Mouse (Mus musculus): ENCODE data around the gene Gcg. TPM values are rescaled to one million over a fixed set of nuclear protein-coding genes. Genes with fewer than 3 reads are reported as not detected.

Gcg gene
- polyA plus RNA-seq, 1 experiment, result not detected

GRCm38 (mm10) chr2:62449692-62450346, 33.6 kb downstream of the Gcg start:
- TF ChIP-seq MYOG (IDR thresholded peaks at IDR 0.05; ENCODE audit: control insufficient read depth in 1 of 3, insufficient read depth in 1 of 3, insufficient read length in 2 of 3, low read depth in 2 of 3), result no peak
- H3K4me2 ChIP-seq (ENCODE audit: low read depth), result peak overlapping the region; percentile 67
- no peak overlapping the region for H3ac ChIP-seq (ENCODE audit: control insufficient read depth, insufficient read length)
- H3K79me2 ChIP-seq (ENCODE audit: control insufficient read depth, insufficient read depth), result no peaks in the 10 kb centered on the region
- H3K27me3 ChIP-seq (ENCODE audit: control insufficient read depth, insufficient read depth, insufficient read length), result no peaks in the 10 kb centered on the region
- H3K36me3 ChIP-seq (ENCODE audit: control insufficient read depth, insufficient read depth), result no peaks in the 10 kb centered on the region
- H3K4me3 ChIP-seq, result peak overlapping the region; percentile 1

- no peak overlapping the region for H3K4me2 ChIP-seq (ENCODE audit: low read depth)
- no peaks in the 10 kb centered on the region for H3K79me2 ChIP-seq (ENCODE audit: control insufficient read depth, insufficient read depth)
- TF ChIP-seq USF1 (IDR thresholded peaks at IDR 0.05; ENCODE audit: low read depth) (no peak), SRF (IDR thresholded peaks at IDR 0.05; ENCODE audit: control insufficient read depth, insufficient read length, low read depth) (no peak), TCF12 (IDR thresholded peaks at IDR 0.05; ENCODE audit: insufficient read depth, poor library complexity, severe bottlenecking) (no peak), REST (IDR thresholded peaks at IDR 0.05; ENCODE audit: insufficient read depth, insufficient read length) (no peak), MYOD1 (IDR thresholded peaks at IDR 0.05; ENCODE audit: control insufficient read depth in 1 of 3, insufficient read length in 2 of 3, low read depth in 2 of 3) (no peak), CEBPB (IDR thresholded peaks at IDR 0.05; ENCODE audit: insufficient read depth, poor library complexity, severe bottlenecking) (no peak), POLR2AphosphoS2 (IDR thresholded peaks at IDR 0.05; ENCODE audit: insufficient read length, low read depth) (no peak), TCF3 (IDR thresholded peaks at IDR 0.05; ENCODE audit: insufficient read length, low read depth) (no peak), MAX (IDR thresholded peaks at IDR 0.05; ENCODE audit: low read depth) (no peak), POLR2A (IDR thresholded peaks at IDR 0.05; ENCODE audit: insufficient read length, low read depth) (no peak)
- no peaks in the 10 kb centered on the region for H3K36me3 ChIP-seq (ENCODE audit: control insufficient read depth, insufficient read depth)
- H3ac ChIP-seq (ENCODE audit: control insufficient read depth, insufficient read length), result no peak overlapping the region
- no peak overlapping the region for H3K4me3 ChIP-seq
- H3K27me3 ChIP-seq (ENCODE audit: control insufficient read depth, insufficient read depth, insufficient read length), result no peaks in the 10 kb centered on the region
These were observed 42.5 kb downstream of the Gcg start for GRCm38 (mm10) chr2:62440802-62441544.

- Histone ChIP-seq H3K4me3 (no peak overlapping the region), H3K36me3 (ENCODE audit: control insufficient read depth, insufficient read depth) (no peaks in the 10 kb centered on the region), H3K4me2 (ENCODE audit: low read depth) (no peak overlapping the region), H3K79me2 (ENCODE audit: control insufficient read depth, insufficient read depth) (no peaks in the 10 kb centered on the region), H3ac (ENCODE audit: control insufficient read depth, insufficient read length) (no peak overlapping the region), H3K27me3 (ENCODE audit: control insufficient read depth, insufficient read depth, insufficient read length) (no peaks in the 10 kb centered on the region)
- TF ChIP-seq TCF3 (IDR thresholded peaks at IDR 0.05; ENCODE audit: insufficient read length, low read depth) (no peak), SRF (IDR thresholded peaks at IDR 0.05; ENCODE audit: control insufficient read depth, insufficient read length, low read depth) (no peak)
These were observed 43.4 kb downstream of the Gcg start for GRCm38 (mm10) chr2:62440083-62440482.

GRCm38 (mm10) chr2:62431245-62431795, 52.1 kb downstream of the Gcg start:
- TF ChIP-seq MAX (IDR thresholded peaks at IDR 0.05; ENCODE audit: low read depth) (no peak), MYOG (IDR thresholded peaks at IDR 0.05; ENCODE audit: control insufficient read depth in 1 of 3, insufficient read depth in 1 of 3, insufficient read length in 2 of 3, low read depth in 2 of 3) (no peak), TCF12 (IDR thresholded peaks at IDR 0.05; ENCODE audit: insufficient read depth, poor library complexity, severe bottlenecking) (no peak), REST (IDR thresholded peaks at IDR 0.05; ENCODE audit: insufficient read depth, insufficient read length) (no peak), MYOD1 (IDR thresholded peaks at IDR 0.05; ENCODE audit: control insufficient read depth in 1 of 3, insufficient read length in 2 of 3, low read depth in 2 of 3) (no peak), SRF (IDR thresholded peaks at IDR 0.05; ENCODE audit: control insufficient read depth, insufficient read length, low read depth) (no peak), E2F4 (IDR thresholded peaks at IDR 0.05; ENCODE audit: insufficient read depth) (no peak)
- no peak overlapping the region for H3K4me3 ChIP-seq
- H3ac ChIP-seq (ENCODE audit: control insufficient read depth, insufficient read length), result no peak overlapping the region
- no peaks in the 10 kb centered on the region for H3K27me3 ChIP-seq (ENCODE audit: control insufficient read depth, insufficient read depth, insufficient read length)
- H3K36me3 ChIP-seq (ENCODE audit: control insufficient read depth, insufficient read depth), result no peaks in the 10 kb centered on the region
- no peak overlapping the region for H3K4me2 ChIP-seq (ENCODE audit: low read depth)
- H3K79me2 ChIP-seq (ENCODE audit: control insufficient read depth, insufficient read depth), result no peaks in the 10 kb centered on the region

- Histone ChIP-seq H3K4me3 (no peak overlapping the region), H3K4me2 (ENCODE audit: low read depth) (no peak overlapping the region), H3K36me3 (ENCODE audit: control insufficient read depth, insufficient read depth) (no peaks in the 10 kb centered on the region), H3K27me3 (ENCODE audit: control insufficient read depth, insufficient read depth, insufficient read length) (no peaks in the 10 kb centered on the region), H3K79me2 (ENCODE audit: control insufficient read depth, insufficient read depth) (no peaks in the 10 kb centered on the region), H3ac (ENCODE audit: control insufficient read depth, insufficient read length) (no peak overlapping the region)
- no peak for TF ChIP-seq MAX (IDR thresholded peaks at IDR 0.05; ENCODE audit: low read depth)
- no peak for TF ChIP-seq USF1 (IDR thresholded peaks at IDR 0.05; ENCODE audit: low read depth)
- 0 out of 2 replicates have a peak, but pooled peaks have one; percentile 46 for TF ChIP-seq CEBPB (IDR thresholded peaks at IDR 0.05; ENCODE audit: insufficient read depth, poor library complexity, severe bottlenecking)
- no peak for TF ChIP-seq POLR2AphosphoS2 (IDR thresholded peaks at IDR 0.05; ENCODE audit: insufficient read length, low read depth)
- TF ChIP-seq POLR2A (IDR thresholded peaks at IDR 0.05; ENCODE audit: insufficient read length, low read depth), result no peak
- peak; percentile 14 for TF ChIP-seq SRF (IDR thresholded peaks at IDR 0.05; ENCODE audit: control insufficient read depth, insufficient read length, low read depth)
- TF ChIP-seq MYOD1 (IDR thresholded peaks at IDR 0.05; ENCODE audit: control insufficient read depth in 1 of 3, insufficient read length in 2 of 3, low read depth in 2 of 3), result no peak
- no peak for TF ChIP-seq MYOG (IDR thresholded peaks at IDR 0.05; ENCODE audit: control insufficient read depth in 1 of 3, insufficient read depth in 1 of 3, insufficient read length in 2 of 3, low read depth in 2 of 3)
- TF ChIP-seq E2F4 (IDR thresholded peaks at IDR 0.05; ENCODE audit: insufficient read depth), result no peak
These were observed 57.5 kb downstream of the Gcg start for GRCm38 (mm10) chr2:62425941-62426340.

Other genes starting within 250 kb of the Gcg start
- not detected for gene Dpp4, start 71.4 kb downstream of the Gcg start, polyA plus RNA-seq (2012; fragmentation: generic; extraction: Trizol)
- gene Fap, start 90.4 kb upstream of the Gcg start, polyA plus RNA-seq (2012; fragmentation: generic; extraction: Trizol), result 0.11 TPM
- gene Ifih1, start 162.6 kb upstream of the Gcg start, polyA plus RNA-seq (2012; fragmentation: generic; extraction: Trizol), result 0.32 TPM
- gene Gca, start 180.6 kb upstream of the Gcg start, polyA plus RNA-seq (2012; fragmentation: generic; extraction: Trizol), result 0.13 TPM

Measured in myocyte (in vitro differentiated cells).